Mouse (Mus musculus): Measurements from ENCODE around the gene Evpl. TPM values are rescaled to one million over a fixed set of nuclear protein-coding genes. Genes with fewer than 3 reads are reported as not detected.
A peak's percentile ranks its signal among the peaks of the same experiment; 100 is the strongest.

Gene Evpl
- polyA plus RNA-seq, 1 experiment: 6.8 TPM

GRCm38 (mm10) chr11:116255090-116255981, 17.5 kb upstream of the Evpl start:
- no peak for DNase-seq
- H3K4me3 ChIP-seq (ENCODE audit: insufficient read depth, low read depth, low read length): no peak overlapping the region
- H3K36me3 ChIP-seq (ENCODE audit: control insufficient read depth, insufficient read depth, low read length): peaks cover 3% of the 10 kb centered on the region; the same call in 1 of the 2 replicates
- WGBS: 50% methylated on average over 22 of the region's 22 CpGs
- peak overlapping the region; percentile 39 for H3K27ac ChIP-seq (ENCODE audit: insufficient read depth, low read depth, low read length)
- TF ChIP-seq POLR2A (IDR thresholded peaks at IDR 0.05; ENCODE audit: low read depth, low read length) (no peak), CTCF (conservative IDR thresholded peaks at IDR 0.05; ENCODE audit: insufficient read depth, insufficient read length, low read depth, low read length) (no peak)
- peaks cover 21% of the 10 kb centered on the region for H3K4me1 ChIP-seq (ENCODE audit: control insufficient read depth, insufficient read depth, low read length)
- H3K27me3 ChIP-seq (replicated peaks; ENCODE audit: control insufficient read depth, insufficient read depth, low read length): no peaks in the 10 kb centered on the region

- Histone ChIP-seq H3K36me3 (ENCODE audit: control insufficient read depth, insufficient read depth, low read length) (peaks cover 3% of the 10 kb centered on the region; the same call in 1 of the 2 replicates), H3K27ac (ENCODE audit: insufficient read depth, low read depth, low read length) (peak overlapping the region; percentile 39), H3K4me3 (ENCODE audit: insufficient read depth, low read depth, low read length) (no peak overlapping the region), H3K4me1 (ENCODE audit: control insufficient read depth, insufficient read depth, low read length) (peaks cover 21% of the 10 kb centered on the region), H3K27me3 (replicated peaks; ENCODE audit: control insufficient read depth, insufficient read depth, low read length) (no peaks in the 10 kb centered on the region)
- 24% methylated on average over 9 of the region's 9 CpGs for WGBS
- TF ChIP-seq POLR2A (IDR thresholded peaks at IDR 0.05; ENCODE audit: low read depth, low read length) (no peak), CTCF (conservative IDR thresholded peaks at IDR 0.05; ENCODE audit: insufficient read depth, insufficient read length, low read depth, low read length) (no peak)
- DNase-seq: peak; percentile 88
Observed at GRCm38 (mm10) chr11:116254627-116255026, 16.8 kb upstream of the Evpl start.

GRCm38 (mm10) chr11:116253076-116253600, 15.3 kb upstream of the Evpl start:
- H3K27me3 ChIP-seq (replicated peaks; ENCODE audit: control insufficient read depth, insufficient read depth, low read length): no peaks in the 10 kb centered on the region
- WGBS: 39% methylated on average over 3 of the region's 3 CpGs
- H3K4me1 ChIP-seq (ENCODE audit: control insufficient read depth, insufficient read depth, low read length): peaks cover 21% of the 10 kb centered on the region
- no peak for TF ChIP-seq CTCF (conservative IDR thresholded peaks at IDR 0.05; ENCODE audit: insufficient read depth, insufficient read length, low read depth, low read length)
- no peak for TF ChIP-seq POLR2A (IDR thresholded peaks at IDR 0.05; ENCODE audit: low read depth, low read length)
- DNase-seq: peak; percentile 82
- H3K36me3 ChIP-seq (ENCODE audit: control insufficient read depth, insufficient read depth, low read length): peaks cover 2% of the 10 kb centered on the region; the same call in 1 of the 2 replicates
- H3K4me3 ChIP-seq (ENCODE audit: insufficient read depth, low read depth, low read length): no peak overlapping the region
- H3K27ac ChIP-seq (ENCODE audit: insufficient read depth, low read depth, low read length): peak overlapping the region; percentile 72

GRCm38 (mm10) chr11:116250898-116251297, 13.0 kb upstream of the Evpl start:
- Histone ChIP-seq H3K4me1 (ENCODE audit: control insufficient read depth, insufficient read depth, low read length) (peaks cover 32% of the 10 kb centered on the region), H3K36me3 (ENCODE audit: control insufficient read depth, insufficient read depth, low read length) (peaks cover 5% of the 10 kb centered on the region; the same call in 1 of the 2 replicates), H3K27ac (ENCODE audit: insufficient read depth, low read depth, low read length) (no peak overlapping the region), H3K27me3 (replicated peaks; ENCODE audit: control insufficient read depth, insufficient read depth, low read length) (no peaks in the 10 kb centered on the region), H3K4me3 (ENCODE audit: insufficient read depth, low read depth, low read length) (no peak overlapping the region)
- DNase-seq: peak; percentile 2
- TF ChIP-seq POLR2A (IDR thresholded peaks at IDR 0.05; ENCODE audit: low read depth, low read length): no peak
- TF ChIP-seq CTCF (conservative IDR thresholded peaks at IDR 0.05; ENCODE audit: insufficient read depth, insufficient read length, low read depth, low read length): no peak
- WGBS: 83% methylated on average over 8 of the region's 8 CpGs

- Histone ChIP-seq H3K27me3 (replicated peaks; ENCODE audit: control insufficient read depth, insufficient read depth, low read length) (no peaks in the 10 kb centered on the region), H3K4me1 (ENCODE audit: control insufficient read depth, insufficient read depth, low read length) (peaks cover 23% of the 10 kb centered on the region; the same call in 1 of the 2 replicates), H3K27ac (ENCODE audit: insufficient read depth, low read depth, low read length) (0 out of 2 replicates have a peak overlapping the region, but pooled peaks have one; percentile 6), H3K36me3 (ENCODE audit: control insufficient read depth, insufficient read depth, low read length) (peaks cover 5% of the 10 kb centered on the region; the same call in 1 of the 2 replicates), H3K4me3 (ENCODE audit: insufficient read depth, low read depth, low read length) (no peak overlapping the region)
- WGBS: 48% methylated on average over 14 of the region's 14 CpGs
- TF ChIP-seq CTCF (conservative IDR thresholded peaks at IDR 0.05; ENCODE audit: insufficient read depth, insufficient read length, low read depth, low read length) (no peak), POLR2A (IDR thresholded peaks at IDR 0.05; ENCODE audit: low read depth, low read length) (no peak)
- DNase-seq: peak; percentile 69
Observed at GRCm38 (mm10) chr11:116247502-116248222, 9.8 kb upstream of the Evpl start.

- TF ChIP-seq CTCF (conservative IDR thresholded peaks at IDR 0.05; ENCODE audit: insufficient read depth, insufficient read length, low read depth, low read length) (no peak), POLR2A (IDR thresholded peaks at IDR 0.05; ENCODE audit: low read depth, low read length) (no peak)
- Histone ChIP-seq H3K36me3 (ENCODE audit: control insufficient read depth, insufficient read depth, low read length) (peaks cover 4% of the 10 kb centered on the region; the same call in 1 of the 2 replicates), H3K4me3 (ENCODE audit: insufficient read depth, low read depth, low read length) (no peak overlapping the region), H3K27ac (ENCODE audit: insufficient read depth, low read depth, low read length) (no peak overlapping the region), H3K4me1 (ENCODE audit: control insufficient read depth, insufficient read depth, low read length) (peaks cover 32% of the 10 kb centered on the region), H3K27me3 (replicated peaks; ENCODE audit: control insufficient read depth, insufficient read depth, low read length) (no peaks in the 10 kb centered on the region)
- DNase-seq: peak; percentile 88
- WGBS: 52% methylated on average over 6 of the region's 6 CpGs
Observed at GRCm38 (mm10) chr11:116245616-116246015, 7.7 kb upstream of the Evpl start.

Measured in kidney, adult 2 months (tissue).